Mouse (Mus musculus) megakaryocyte, embryonic 14.5 days (primary cell): ENCODE measurements around the gene Cdt1.

Experiments
- FLI1 ChIP-seq: IDR thresholded peaks from 2 replicates; pipeline ENCODE4 v1.6.1; 2012; ENCODE audit warnings: low read length, inconsistent platforms, mixed read lengths
- GATA1 ChIP-seq: IDR thresholded peaks from 3 replicates; pipeline ENCODE4 v1.6.1; 2012; ENCODE audit warnings: mixed read lengths, low read length, inconsistent platforms, borderline replicate concordance

- no peak for TF ChIP-seq GATA1
- no peak for TF ChIP-seq FLI1
Measured at GRCm38 (mm10) chr8:122548331-122548730, 19.5 kb upstream of the Cdt1 start.
